Mouse (Mus musculus) heart, embryonic 11.5 days (tissue): ENCODE results near the gene Ak4. TPM values are rescaled to one million over a fixed set of nuclear protein-coding genes. Genes with fewer than 3 reads are reported as not detected.

ENCODE experiments used
- ATAC-seq: fragments of 200-750 bp; cut with Nextera tagmentation; replicated peaks from 2 replicates; pipeline ENCODE4 v1.8.0; 2017; ENCODE audit warnings: moderate library complexity; ENCODE audit not compliant: insufficient number of reproducible peaks, low FRiP score, low TSS enrichment
- H3K27ac ChIP-seq: fragments of 300-500 bp; sonication (generic); 2 replicates; pipeline ENCODE4 v1.5.1; 2014; ENCODE audit warnings: mild to moderate bottlenecking, low read depth, low read length
- H3K27me3 ChIP-seq: fragments of 300-500 bp; sonication (generic); 2 replicates; pipeline ENCODE4 v1.6.1; 2014; ENCODE audit warnings: mild to moderate bottlenecking, low read length, mixed read lengths; ENCODE audit not compliant: control insufficient read depth, insufficient read depth
- H3K36me3 ChIP-seq: fragments of 300-500 bp; sonication (generic); 2 replicates; pipeline ENCODE4 v1.6.1; 2014; ENCODE audit warnings: mild to moderate bottlenecking, low read length, moderate library complexity, mixed read lengths; ENCODE audit not compliant: control insufficient read depth, insufficient read depth
- H3K4me1 ChIP-seq: fragments of 300-500 bp; sonication (generic); 2 replicates; pipeline ENCODE4 v1.6.1; 2014; ENCODE audit warnings: low read length; ENCODE audit not compliant: control insufficient read depth, insufficient read depth
- H3K4me2 ChIP-seq: fragments of 300-500 bp; sonication (generic); 2 replicates; pipeline ENCODE4 v1.6.1; 2014; ENCODE audit warnings: mild to moderate bottlenecking, moderate library complexity
- H3K4me3 ChIP-seq: fragments of 300-500 bp; sonication (generic); 2 replicates; pipeline ENCODE4 v1.5.1; 2014; ENCODE audit warnings: low read depth, low read length
- H3K9ac ChIP-seq: fragments of 300-500 bp; sonication (generic); 2 replicates; pipeline ENCODE4 v1.6.1; 2014; ENCODE audit warnings: mild to moderate bottlenecking, low read depth, low read length, moderate library complexity
- H3K9me3 ChIP-seq: fragments of 300-500 bp; sonication (generic); replicated peaks from 2 replicates; pipeline ENCODE4 v1.6.1; 2016; ENCODE audit warnings: low read length; ENCODE audit not compliant: control insufficient read depth
- WGBS: fragments of 180-500 bp; shearing (Covaris S2); extraction: QIAGEN DNeasy Blood & Tissue Kit; methylation state at CpG from one replicate; pipeline ENCODE4 v1.1.7; 2014; ENCODE audit not compliant: insufficient replicate concordance; 5-methylcytosine and 5-hydroxymethylcytosine counted together
- polyA plus RNA-seq: library from polyadenylated mRNA; unstranded; fragments of >200 nt; fragmentation: Nextera tagmentation; extraction: Ambion mirVana; gene quantifications from 2 replicates; pipeline ENCODE4 v1.2.1, GENCODE M21; 2014

Gene Ak4
- polyA plus RNA-seq, 1 experiment from 2014 or later: 9.4 TPM

- Histone ChIP-seq H3K4me3 (no peak overlapping the region), H3K36me3 (no peaks in the 10 kb centered on the region), H3K27me3 (no peaks in the 10 kb centered on the region), H3K27ac (no peak overlapping the region), H3K9me3 (no peaks in the 10 kb centered on the region), H3K4me2 (no peak overlapping the region), H3K9ac (no peak overlapping the region), H3K4me1 (0 out of 2 replicates have a peak, but pooled peaks cover 2% of the 10 kb centered on the region)
- 83% methylated on average over 6 of the region's 6 CpGs for WGBS
- no peak for ATAC-seq
Measured at GRCm38 (mm10) chr4:101426566-101426965, 7.5 kb downstream of the Ak4 start.

- H3K4me3 ChIP-seq: no peak overlapping the region
- no peak for ATAC-seq
Measured at GRCm38 (mm10) chr4:101427886-101428680, 9.0 kb downstream of the Ak4 start.

GRCm38 (mm10) chr4:101429073-101429472, 10.0 kb downstream of the Ak4 start:
- no peaks in the 10 kb centered on the region for H3K27me3 ChIP-seq
- no peaks in the 10 kb centered on the region for H3K9me3 ChIP-seq
- 80% methylated on average over 2 of the region's 2 CpGs for WGBS
- ATAC-seq: no peak
- H3K4me3 ChIP-seq: no peak overlapping the region
- H3K27ac ChIP-seq: no peak overlapping the region
- H3K36me3 ChIP-seq: no peaks in the 10 kb centered on the region
- no peak overlapping the region for H3K9ac ChIP-seq
- no peak overlapping the region for H3K4me2 ChIP-seq
- 0 out of 2 replicates have a peak, but pooled peaks cover 2% of the 10 kb centered on the region for H3K4me1 ChIP-seq

More at GRCm38 (mm10) chr4:101427886-101428680, 9.0 kb downstream of the Ak4 start:
- Histone ChIP-seq H3K4me2 (no peak overlapping the region), H3K36me3 (no peaks in the 10 kb centered on the region), H3K4me1 (0 out of 2 replicates have a peak, but pooled peaks cover 2% of the 10 kb centered on the region), H3K27me3 (no peaks in the 10 kb centered on the region), H3K9ac (no peak overlapping the region), H3K9me3 (no peaks in the 10 kb centered on the region), H3K27ac (no peak overlapping the region)
- WGBS: 82% methylated on average over 11 of the region's 11 CpGs

GRCm38 (mm10) chr4:101430000-101430399, 10.9 kb downstream of the Ak4 start:
- 0 out of 2 replicates have a peak, but pooled peaks cover 2% of the 10 kb centered on the region for H3K4me1 ChIP-seq
- no peak for ATAC-seq
- WGBS: 91% methylated on average over 6 of the region's 6 CpGs
- H3K9me3 ChIP-seq: no peaks in the 10 kb centered on the region
- no peaks in the 10 kb centered on the region for H3K27me3 ChIP-seq
- no peak overlapping the region for H3K4me2 ChIP-seq
- no peak overlapping the region for H3K4me3 ChIP-seq
- no peak overlapping the region for H3K27ac ChIP-seq
- H3K36me3 ChIP-seq: no peaks in the 10 kb centered on the region
- no peak overlapping the region for H3K9ac ChIP-seq

DNA sequence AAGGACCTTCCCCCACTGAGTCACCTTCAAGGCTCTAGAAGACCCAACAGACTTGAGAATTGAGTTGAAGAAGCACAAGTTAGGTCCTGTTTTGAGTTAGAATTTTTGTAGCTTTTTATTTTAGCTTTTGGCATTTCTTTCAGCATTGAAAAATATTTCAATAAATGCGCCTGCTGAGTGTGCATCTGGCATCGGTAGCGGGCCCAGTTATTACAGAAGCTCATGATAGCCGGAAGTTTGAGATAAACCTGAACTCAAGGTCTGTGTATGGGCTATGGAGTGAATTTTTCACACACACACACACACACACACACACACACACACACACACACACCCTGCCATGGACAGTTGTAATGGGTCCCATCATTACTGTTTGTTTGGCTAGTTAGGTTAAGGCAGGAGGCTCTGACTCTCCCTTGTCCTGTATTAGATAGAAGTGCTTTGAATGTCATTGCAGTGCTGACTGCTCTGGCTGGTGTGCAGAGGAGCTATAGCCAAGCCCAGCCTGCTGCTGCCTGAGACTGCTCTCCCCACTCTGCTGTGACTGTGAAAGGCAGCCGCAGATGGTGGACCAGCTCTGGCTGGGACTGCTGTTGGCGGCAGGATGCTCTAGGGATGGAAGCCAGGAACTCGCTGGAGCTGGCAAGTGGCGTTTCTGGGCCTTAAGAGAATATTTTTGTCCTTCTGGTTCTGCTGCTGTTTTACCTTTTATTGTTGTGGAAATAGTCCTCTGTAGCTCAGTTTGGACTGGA, 17.9 kb downstream of the Ak4 start:
- Histone ChIP-seq H3K36me3 (no peaks in the 10 kb centered on the region), H3K4me1 (peaks cover 45% of the 10 kb centered on the region), H3K27ac (peak overlapping the region; percentile 6; the same call in 1 of the 2 replicates), H3K27me3 (no peaks in the 10 kb centered on the region), H3K9ac (no peak overlapping the region), H3K4me2 (no peak overlapping the region), H3K4me3 (no peak overlapping the region), H3K9me3 (no peaks in the 10 kb centered on the region)
- 66% methylated on average over 8 of the region's 8 CpGs for WGBS
- no peak for ATAC-seq

GRCm38 (mm10) chr4:101438271-101438670, 19.2 kb downstream of the Ak4 start:
- Histone ChIP-seq H3K4me1 (peaks cover 45% of the 10 kb centered on the region), H3K9ac (no peak overlapping the region; the same call in 1 of the 2 replicates), H3K9me3 (no peaks in the 10 kb centered on the region), H3K27me3 (no peaks in the 10 kb centered on the region), H3K36me3 (no peaks in the 10 kb centered on the region), H3K27ac (peak overlapping the region; percentile 74), H3K4me2 (peak overlapping the region; percentile 44), H3K4me3 (no peak overlapping the region)
- ATAC-seq: no peak
- WGBS: 34% methylated on average over 8 of the region's 8 CpGs

- Histone ChIP-seq H3K9me3 (no peaks in the 10 kb centered on the region), H3K27ac (peak overlapping the region; percentile 70), H3K4me2 (peak overlapping the region; percentile 50), H3K9ac (no peak overlapping the region), H3K4me1 (peaks cover 51% of the 10 kb centered on the region), H3K4me3 (no peak overlapping the region), H3K36me3 (no peaks in the 10 kb centered on the region), H3K27me3 (no peaks in the 10 kb centered on the region)
- WGBS: 15% methylated on average over 13 of the region's 13 CpGs
- peak; percentile 67 for ATAC-seq
Measured at GRCm38 (mm10) chr4:101439738-101440389, 20.8 kb downstream of the Ak4 start.

- Histone ChIP-seq H3K4me2 (no peak overlapping the region), H3K9me3 (no peaks in the 10 kb centered on the region), H3K27ac (0 out of 2 replicates have a peak overlapping the region, but pooled peaks have one; percentile 29), H3K4me1 (peaks cover 38% of the 10 kb centered on the region), H3K9ac (no peak overlapping the region), H3K4me3 (no peak overlapping the region), H3K36me3 (no peaks in the 10 kb centered on the region), H3K27me3 (no peaks in the 10 kb centered on the region)
- no peak for ATAC-seq
- 56% methylated on average over 2 of the region's 2 CpGs for WGBS
Measured at GRCm38 (mm10) chr4:101442791-101443190, 23.7 kb downstream of the Ak4 start.
